Mouse (Mus musculus): ENCODE data around the gene Pds5b. TPM values are rescaled to one million over a fixed set of nuclear protein-coding genes. Genes with fewer than 3 reads are reported as not detected.

Pds5b gene
- total and polyA plus RNA-seq, 3 experiments, result 21.9 to 52.7 (median 46.2) TPM

GRCm38 (mm10) chr5:150641440-150641839, 32.1 kb upstream of the Pds5b start:
- peaks cover 3% of the 10 kb centered on the region; the same call in 1 of the 2 replicates for H3K79me2 ChIP-seq (ENCODE audit: control insufficient read depth, insufficient read depth, low read length, poor library complexity)
- H3K27ac ChIP-seq (ENCODE audit: control insufficient read depth, low read depth, low read length), result no peak overlapping the region
- H3K4me1 ChIP-seq (ENCODE audit: control insufficient read depth in 1 of 2, insufficient read depth in 2 of 2, low read length in 2 of 2), result peaks cover 0 to 20% of the 10 kb centered on the region in 2 experiments; a peak in 3 of 4 replicates
- DNase-seq (ENCODE audit: low read depth, low spot score), result no peak
- TF ChIP-seq E2F4 (IDR thresholded peaks at IDR 0.05; ENCODE audit: borderline replicate concordance, low read depth, low read length) (no peak), GABPA (IDR thresholded peaks at IDR 0.05; ENCODE audit: low read depth, low read length) (no peak), CHD2 (IDR thresholded peaks at IDR 0.05; ENCODE audit: low read length) (no peak), BHLHE40 (IDR thresholded peaks at IDR 0.05; ENCODE audit: borderline replicate concordance, low read depth, low read length) (no peak), SIN3A (IDR thresholded peaks at IDR 0.05; ENCODE audit: low read length) (peak; percentile 51; the same call in 1 of the 2 replicates), ZNF384 (IDR thresholded peaks at IDR 0.05; ENCODE audit: low read depth, low read length) (no peak), JUND (IDR thresholded peaks at IDR 0.05; ENCODE audit: low read depth, low read length) (no peak), RAD21 (IDR thresholded peaks at IDR 0.05; ENCODE audit: low read depth, low read length) (no peak), GATA1 (IDR thresholded peaks at IDR 0.05; ENCODE audit: low read depth, low read length) (peak; percentile 40; the same call in 1 of the 2 replicates), MAZ (IDR thresholded peaks at IDR 0.05; ENCODE audit: low read depth, low read length) (no peak), MEF2A (IDR thresholded peaks at IDR 0.05; ENCODE audit: extremely low read depth, insufficient replicate concordance, low read depth, low read length, poor library complexity, severe bottlenecking) (no peak), ZC3H11A (IDR thresholded peaks at IDR 0.05; ENCODE audit: low read depth, low read length) (no peak), POLR2A (IDR thresholded peaks at IDR 0.05; ENCODE audit: control insufficient read depth in 1 of 2, insufficient read depth in 1 of 2, low read depth in 1 of 2, low read length in 2 of 2, poor library complexity in 1 of 2) (peak in 1 of 2 experiments; percentile 22; a peak in 1 of 4 replicates), MYC (IDR thresholded peaks at IDR 0.05; ENCODE audit: low read depth, low read length) (no peak), TAL1 (IDR thresholded peaks at IDR 0.05; ENCODE audit: low read length) (no peak), POLR2AphosphoS2 (IDR thresholded peaks at IDR 0.05; ENCODE audit: low read length) (no peak), MYB (IDR thresholded peaks at IDR 0.05; ENCODE audit: low read depth, low read length) (no peak), ETS1 (IDR thresholded peaks at IDR 0.05; ENCODE audit: low read depth, low read length) (no peak), MXI1 (IDR thresholded peaks at IDR 0.05; ENCODE audit: low read depth, low read length) (no peak; the same call in 1 of the 2 replicates), KAT2A (conservative IDR thresholded peaks at IDR 0.05; ENCODE audit: low read depth, low read length) (no peak), HCFC1 (IDR thresholded peaks at IDR 0.05; ENCODE audit: low read depth, low read length) (no peak), MAX (IDR thresholded peaks at IDR 0.05; ENCODE audit: low read length) (no peak), TCF12 (IDR thresholded peaks at IDR 0.05; ENCODE audit: low read depth, low read length) (peak; percentile 21; the same call in 1 of the 2 replicates), EP300 (IDR thresholded peaks at IDR 0.05; ENCODE audit: low read depth in 1 of 2, low read length in 2 of 2) (peak; percentile 42 to 62; a peak in 2 of 4 replicates), TBP (IDR thresholded peaks at IDR 0.05; ENCODE audit: low read depth, low read length) (no peak), ZMIZ1 (IDR thresholded peaks at IDR 0.05; ENCODE audit: low read depth, low read length) (no peak), ZKSCAN1 (IDR thresholded peaks at IDR 0.05; ENCODE audit: low read depth, low read length) (no peak), NRF1 (IDR thresholded peaks at IDR 0.05; ENCODE audit: insufficient read depth, low read depth, low read length, poor library complexity, severe bottlenecking) (no peak), NELFE (IDR thresholded peaks at IDR 0.05; ENCODE audit: low read depth, low read length) (no peak)
- H3K36me3 ChIP-seq (ENCODE audit: control insufficient read depth in 1 of 2, insufficient read depth in 2 of 2, low read length in 2 of 2), result peaks cover 29 to 78% of the 10 kb centered on the region in 2 experiments
- H3K9me3 ChIP-seq (replicated peaks; ENCODE audit: insufficient read depth, low read length), result no peaks in the 10 kb centered on the region
- no peak overlapping the region for H3K4me3 ChIP-seq (ENCODE audit: control insufficient read depth in 1 of 2, insufficient read depth in 1 of 2, low read depth in 2 of 2, low read length in 2 of 2)
- H3K27me3 ChIP-seq (ENCODE audit: control insufficient read depth in 1 of 2, insufficient read depth in 2 of 2, low read length in 2 of 2), result no peaks in the 10 kb centered on the region
- no peak overlapping the region for H3K9ac ChIP-seq (ENCODE audit: control insufficient read depth, low read depth, low read length, poor library complexity, severe bottlenecking)
